Mouse (Mus musculus) adrenal gland, postnatal 25 days (tissue): ENCODE data around the gene Appl1. TPM values are rescaled to one million over a fixed set of nuclear protein-coding genes. Genes with fewer than 3 reads are reported as not detected.
"Not testable (repeated sequence)": the region's sequence is repeated elsewhere in the genome, so short reads cannot be mapped to it uniquely, and the experiment has no call there.

Experiments
- DNase-seq: peaks from one replicate; pipeline ENCODE4 v3.0.0; 2021; ENCODE audit warnings: mixed read lengths
- total RNA-seq: library from RNA; stranded (reverse); gene quantifications from 2 replicates; pipeline ENCODE4 v1.2.3, GENCODE M21; 2021

The Appl1 gene
- total RNA-seq, 1 experiment from 2014 or later = 45.2 TPM

GRCm38 (mm10) chr14:26969164-26969563 is 1.9 kb downstream of the Appl1 start:
- DNase-seq = no peak

GRCm38 (mm10) chr14:26960518-26960917 is 10.5 kb downstream of the Appl1 start:
- DNase-seq = no peak

- not testable (repeated sequence) for DNase-seq
Observed at GRCm38 (mm10) chr14:26956139-26956538, 14.9 kb downstream of the Appl1 start.

GRCm38 (mm10) chr14:26935558-26935957 is 35.5 kb downstream of the Appl1 start:
- DNase-seq = no peak

- DNase-seq = no peak
Observed at GRCm38 (mm10) chr14:26934891-26935290, 36.1 kb downstream of the Appl1 start.

GRCm38 (mm10) chr14:26923702-26924421 is 47.2 kb downstream of the Appl1 start:
- no peak for DNase-seq

- DNase-seq = no peak
Observed at GRCm38 (mm10) chr14:26919310-26919709, 51.7 kb downstream of the Appl1 start.

- no peak for DNase-seq
Observed at GRCm38 (mm10) chr14:26913681-26914268, 57.3 kb downstream of the Appl1 start.

- DNase-seq = no peak
Observed at GRCm38 (mm10) chr14:26911826-26912225, 59.2 kb downstream of the Appl1 start.

- DNase-seq = no peak
Observed at GRCm38 (mm10) chr14:26911201-26911600, 59.8 kb downstream of the Appl1 start.

- DNase-seq = not testable (repeated sequence)
Observed at GRCm38 (mm10) chr14:26910461-26910860, 60.6 kb downstream of the Appl1 start.

GRCm38 (mm10) chr14:26907401-26907800 is 63.6 kb downstream of the Appl1 start:
- no peak for DNase-seq

- no peak for DNase-seq
Observed at GRCm38 (mm10) chr14:26900893-26901292, 70.1 kb downstream of the Appl1 start.

GRCm38 (mm10) chr14:26899490-26899889 is 71.5 kb downstream of the Appl1 start:
- DNase-seq = no peak

GRCm38 (mm10) chr14:26894392-26894791 is 76.6 kb downstream of the Appl1 start, which contains the start of gene Asb14:
Asb14 (plus strand) TSS chr14:26894557.
- DNase-seq = no peak

- DNase-seq = no peak
Observed at GRCm38 (mm10) chr14:26890777-26891176, 80.3 kb downstream of the Appl1 start.

- DNase-seq = no peak
Observed at GRCm38 (mm10) chr14:26887244-26887643, 83.8 kb downstream of the Appl1 start.

- no peak for DNase-seq
Observed at GRCm38 (mm10) chr14:26881700-26882099, 89.3 kb downstream of the Appl1 start.

- DNase-seq = no peak
Observed at GRCm38 (mm10) chr14:26879976-26880375, 91.1 kb downstream of the Appl1 start.

GRCm38 (mm10) chr14:26878756-26879155 is 92.3 kb downstream of the Appl1 start:
- DNase-seq = no peak
